Mouse (Mus musculus): Measurements from ENCODE around the gene Rpl6.

Rpl6 gene

GRCm38 (mm10) chr5:121204132-121205089 lies at the start of gene Rpl6:
Gene Rpl6 (plus strand): TSS chr5:121204481.
- ATAC-seq (ENCODE audit: low TSS enrichment), result peak; percentile 99

GRCm38 (mm10) chr5:121156121-121156520 lies 48.2 kb upstream of the Rpl6 start:
- ATAC-seq (ENCODE audit: low TSS enrichment), result no peak

GRCm38 (mm10) chr5:121157017-121157416 lies 47.3 kb upstream of the Rpl6 start:
- ATAC-seq (ENCODE audit: low TSS enrichment), result no peak

GRCm38 (mm10) chr5:121157489-121157888 lies 46.8 kb upstream of the Rpl6 start:
- peak; percentile 51; the same call in 1 of the 2 replicates for ATAC-seq (ENCODE audit: low TSS enrichment)

- no peak for ATAC-seq (ENCODE audit: low TSS enrichment)
These were observed 45.3 kb upstream of the Rpl6 start for GRCm38 (mm10) chr5:121158966-121159365.

- no peak for ATAC-seq (ENCODE audit: low TSS enrichment)
These were observed 42.0 kb upstream of the Rpl6 start for GRCm38 (mm10) chr5:121162285-121162684.

GRCm38 (mm10) chr5:121162923-121163322 lies 41.4 kb upstream of the Rpl6 start:
- no peak for ATAC-seq (ENCODE audit: low TSS enrichment)

- no peak for ATAC-seq (ENCODE audit: low TSS enrichment)
These were observed 37.4 kb upstream of the Rpl6 start for GRCm38 (mm10) chr5:121166884-121167283.

- no peak for ATAC-seq (ENCODE audit: low TSS enrichment)
These were observed 34.7 kb upstream of the Rpl6 start for GRCm38 (mm10) chr5:121169588-121169987.

- peak; percentile 58; the same call in 1 of the 2 replicates for ATAC-seq (ENCODE audit: low TSS enrichment)
These were observed 31.4 kb upstream of the Rpl6 start for GRCm38 (mm10) chr5:121172835-121173234.

GRCm38 (mm10) chr5:121179077-121179857 lies 25.0 kb upstream of the Rpl6 start:
- ATAC-seq (ENCODE audit: low TSS enrichment), result peak; percentile 54; the same call in 1 of the 2 replicates

GRCm38 (mm10) chr5:121183269-121183668 lies 21.0 kb upstream of the Rpl6 start:
- ATAC-seq (ENCODE audit: low TSS enrichment), result no peak

GRCm38 (mm10) chr5:121184375-121184774 lies 19.9 kb upstream of the Rpl6 start:
- no peak for ATAC-seq (ENCODE audit: low TSS enrichment)

GRCm38 (mm10) chr5:121184945-121185551 lies 19.2 kb upstream of the Rpl6 start:
- ATAC-seq (ENCODE audit: low TSS enrichment), result 0 out of 2 replicates have a peak, but pooled peaks have one; percentile 29

- no peak for ATAC-seq (ENCODE audit: low TSS enrichment)
These were observed 16.7 kb upstream of the Rpl6 start for GRCm38 (mm10) chr5:121187580-121188001.

- ATAC-seq (ENCODE audit: low TSS enrichment), result no peak
These were observed 16.0 kb upstream of the Rpl6 start for GRCm38 (mm10) chr5:121188265-121188664.

GRCm38 (mm10) chr5:121189182-121189581 lies 15.1 kb upstream of the Rpl6 start:
- no peak for ATAC-seq (ENCODE audit: low TSS enrichment)

- ATAC-seq (ENCODE audit: low TSS enrichment), result peak; percentile 27; the same call in 1 of the 2 replicates
These were observed 14.0 kb upstream of the Rpl6 start for GRCm38 (mm10) chr5:121190210-121190835.

GRCm38 (mm10) chr5:121190836-121191583 lies 13.3 kb upstream of the Rpl6 start, which contains the start of gene Ptpn11:
Gene Ptpn11 (minus strand): TSS chr5:121191397.
- peak; percentile 79 for ATAC-seq (ENCODE audit: low TSS enrichment)

- ATAC-seq (ENCODE audit: low TSS enrichment), result peak; percentile 17; the same call in 1 of the 2 replicates
These were observed 12.7 kb upstream of the Rpl6 start for GRCm38 (mm10) chr5:121191584-121191906.

- no peak for ATAC-seq (ENCODE audit: low TSS enrichment)
These were observed 10.1 kb upstream of the Rpl6 start for GRCm38 (mm10) chr5:121194173-121194572.
